Mouse (Mus musculus) myocyte (in vitro differentiated cells): ENCODE results near the gene Adgrl2.

ENCODE experiments used
- POLR2AphosphoS2 ChIP-seq: IDR thresholded peaks from one replicate; pipeline ENCODE4 v1.6.1; 2011; ENCODE audit warnings: low read depth, control low read depth; ENCODE audit not compliant: insufficient read length
- USF1 ChIP-seq: IDR thresholded peaks from one replicate; pipeline ENCODE4 v1.6.1; 2011; ENCODE audit warnings: low read depth, mild to moderate bottlenecking, control low read depth, moderate library complexity

- TF ChIP-seq USF1 (no peak), POLR2AphosphoS2 (no peak)
Observed at GRCm38 (mm10) chr3:148881431-148881830, 108.9 kb downstream of the Adgrl2 start.
